Mouse (Mus musculus): ENCODE measurements around the gene Foxe1. TPM values are rescaled to one million over a fixed set of nuclear protein-coding genes. Genes with fewer than 3 reads are reported as not detected.

Gene Foxe1
- total RNA-seq, 2 experiments from 2014 or later = not detected

DNA sequence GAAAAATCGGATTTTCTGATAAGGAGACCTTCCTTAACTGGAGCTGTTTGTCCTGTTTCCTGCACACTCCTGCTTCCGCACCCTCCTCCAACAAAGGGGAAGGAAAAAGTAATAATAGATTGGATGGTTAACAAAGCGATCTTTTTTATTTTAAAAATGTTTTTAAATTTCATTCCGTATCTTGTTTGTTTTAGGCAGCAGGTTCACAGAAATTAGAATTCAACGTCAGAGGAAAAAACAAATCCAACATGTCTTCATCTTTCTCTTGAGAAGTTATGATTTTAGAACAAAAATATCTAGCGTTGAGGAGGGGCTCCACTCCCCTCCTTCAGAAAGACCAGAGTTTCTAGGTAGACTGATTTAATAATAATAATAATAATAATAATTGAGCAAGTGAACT is 2.8 kb downstream of the Foxe1 start:
- DNase-seq = no peak
- intact Hi-C loops (cut with DNase I; ENCODE audit: low total_unique reads) = loop anchor here (10.0 kb wide), 1 partner anchor 141 kb away; no protein-coding TSS in a partner anchor

DNA sequence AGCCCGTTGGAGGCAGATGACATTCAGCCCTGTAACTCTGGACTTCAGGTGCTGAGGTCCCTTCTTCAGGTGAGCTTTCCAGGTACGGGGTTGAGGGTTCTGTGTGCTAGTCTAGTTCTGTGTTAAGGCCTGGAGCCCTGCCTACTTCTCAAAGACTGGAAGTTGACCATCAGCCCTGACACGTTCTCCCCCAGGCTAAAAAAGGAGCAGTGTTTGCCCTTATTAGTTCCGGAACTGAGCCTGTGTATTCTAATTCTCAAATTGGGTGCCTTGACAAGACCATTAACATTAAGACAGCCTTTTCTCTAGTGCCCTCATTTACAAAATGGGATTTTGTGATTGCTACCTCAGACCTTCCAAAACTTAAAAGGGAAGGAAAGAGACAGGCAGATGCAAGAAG is 3.7 kb downstream of the Foxe1 start:
- intact Hi-C loops (cut with DNase I; ENCODE audit: low total_unique reads) = loop anchor here (10.0 kb wide), 1 partner anchor 142 kb away; no protein-coding TSS in a partner anchor
- DNase-seq = no peak

- intact Hi-C loops (cut with DNase I; ENCODE audit: low total_unique reads) = loop anchor here (10.0 kb wide), 1 partner anchor 143 kb away; no protein-coding TSS in a partner anchor
- DNase-seq = no peak
Measured at GRCm38 (mm10) chr4:46347580-46348515, 4.4 kb downstream of the Foxe1 start.

GRCm38 (mm10) chr4:46348897-46349296 is 5.5 kb downstream of the Foxe1 start:
- intact Hi-C loops (cut with DNase I; ENCODE audit: low total_unique reads) = loop anchor here (10.0 kb wide), 1 partner anchor 144 kb away; no protein-coding TSS in a partner anchor
- DNase-seq = no peak

DNA sequence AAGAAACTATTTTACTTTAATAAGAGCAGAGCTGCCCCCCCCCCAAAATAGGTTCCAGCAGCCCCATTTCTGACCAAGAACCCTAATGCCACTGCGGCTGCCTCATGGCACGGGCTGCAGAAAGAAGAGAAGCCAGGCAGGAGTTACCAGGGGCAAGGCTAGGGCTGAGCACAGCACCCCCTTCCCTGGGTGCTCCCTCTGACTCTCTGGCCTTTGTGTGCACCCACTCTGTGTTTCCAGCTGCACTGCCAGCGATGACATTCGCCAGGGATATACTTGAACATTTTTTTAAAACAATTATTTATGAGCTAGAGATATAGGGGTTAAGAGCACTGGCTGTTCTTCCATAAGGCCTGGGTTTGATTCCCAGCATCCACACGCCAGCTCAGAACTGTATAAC is 6.1 kb downstream of the Foxe1 start:
- no peak for DNase-seq
- intact Hi-C loops (cut with DNase I; ENCODE audit: low total_unique reads) = loop anchor here (10.0 kb wide), 1 partner anchor 145 kb away; no protein-coding TSS in a partner anchor

GRCm38 (mm10) chr4:46353045-46353444 is 9.6 kb downstream of the Foxe1 start:
- no peak for DNase-seq
- intact Hi-C loops (cut with DNase I; ENCODE audit: low total_unique reads) = no loop called here

- peak; percentile 69 for DNase-seq
- intact Hi-C loops (cut with DNase I; ENCODE audit: low total_unique reads) = no loop called here
Measured at GRCm38 (mm10) chr4:46356351-46357133, 13.1 kb downstream of the Foxe1 start.

GRCm38 (mm10) chr4:46359539-46360253 is 16.3 kb downstream of the Foxe1 start:
- intact Hi-C loops (cut with DNase I; ENCODE audit: low total_unique reads) = no loop called here
- no peak for DNase-seq

GRCm38 (mm10) chr4:46361258-46361657 is 17.8 kb downstream of the Foxe1 start:
- no peak for DNase-seq
- intact Hi-C loops (cut with DNase I; ENCODE audit: low total_unique reads) = no loop called here

- intact Hi-C loops (cut with DNase I; ENCODE audit: low total_unique reads) = no loop called here
- DNase-seq = no peak
Measured at GRCm38 (mm10) chr4:46364360-46364759, 21.0 kb downstream of the Foxe1 start.

DNA sequence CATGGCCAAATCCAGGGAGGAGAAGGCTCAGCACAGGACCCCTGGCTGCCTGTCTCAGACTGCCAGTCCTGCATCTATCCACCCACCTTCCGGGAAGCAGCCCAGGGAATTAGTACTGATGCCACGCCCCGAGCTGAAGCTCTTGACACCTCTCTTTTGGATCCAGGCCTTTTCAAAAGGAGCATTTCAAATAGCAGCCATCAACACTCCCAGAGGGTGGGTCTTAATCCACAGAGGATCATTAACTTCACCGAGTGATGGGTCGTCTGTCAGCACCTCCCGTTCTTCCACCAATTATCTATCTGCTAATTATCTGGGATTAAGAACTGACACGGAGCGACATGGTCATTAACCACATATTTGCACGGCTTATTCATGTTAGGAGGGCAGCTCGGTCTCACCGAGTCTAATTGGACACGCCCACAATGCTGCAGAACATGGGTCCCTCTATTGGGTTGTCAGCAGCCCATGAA is 24.1 kb downstream of the Foxe1 start:
- intact Hi-C loops (cut with DNase I; ENCODE audit: low total_unique reads) = no loop called here
- no peak for DNase-seq

GRCm38 (mm10) chr4:46369070-46369469 is 25.7 kb downstream of the Foxe1 start:
- intact Hi-C loops (cut with DNase I; ENCODE audit: low total_unique reads) = no loop called here
- DNase-seq = no peak

GRCm38 (mm10) chr4:46370406-46370805 is 27.0 kb downstream of the Foxe1 start:
- DNase-seq = no peak
- intact Hi-C loops (cut with DNase I; ENCODE audit: low total_unique reads) = no loop called here

DNA sequence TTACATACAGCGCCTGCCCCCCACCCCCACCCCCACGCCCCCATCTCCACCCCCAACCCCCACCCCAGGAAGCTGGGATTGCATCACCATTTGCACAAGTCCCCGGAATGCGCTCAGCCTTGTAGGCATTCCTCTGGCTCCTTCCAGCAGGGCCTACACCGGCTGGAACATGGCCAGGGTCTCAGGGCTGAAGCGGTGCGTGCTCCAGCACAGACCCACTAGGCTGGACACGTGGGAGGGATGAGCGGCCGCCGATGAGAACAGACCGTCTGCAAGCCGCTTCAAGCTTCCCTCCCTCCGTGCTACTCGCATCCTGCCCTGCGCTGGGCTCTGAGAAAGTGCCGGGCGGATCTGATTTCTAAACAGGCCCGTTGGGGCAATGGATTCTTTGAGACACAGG is 27.6 kb downstream of the Foxe1 start:
- DNase-seq = peak; percentile 75
- intact Hi-C loops (cut with DNase I; ENCODE audit: low total_unique reads) = no loop called here

- intact Hi-C loops (cut with DNase I; ENCODE audit: low total_unique reads) = no loop called here
- no peak for DNase-seq
Measured at GRCm38 (mm10) chr4:46374455-46374854, 31.0 kb downstream of the Foxe1 start.

GRCm38 (mm10) chr4:46374869-46375368 is 31.5 kb downstream of the Foxe1 start:
- intact Hi-C loops (cut with DNase I; ENCODE audit: low total_unique reads) = no loop called here
- DNase-seq = peak; percentile 81

- intact Hi-C loops (cut with DNase I; ENCODE audit: low total_unique reads) = loop anchor here (5.0 kb wide), 1 partner anchor 64 kb away; the partner anchor contains the start of gene Anp32b
- DNase-seq = no peak
Measured at GRCm38 (mm10) chr4:46388556-46388955, 45.1 kb downstream of the Foxe1 start.

DNA sequence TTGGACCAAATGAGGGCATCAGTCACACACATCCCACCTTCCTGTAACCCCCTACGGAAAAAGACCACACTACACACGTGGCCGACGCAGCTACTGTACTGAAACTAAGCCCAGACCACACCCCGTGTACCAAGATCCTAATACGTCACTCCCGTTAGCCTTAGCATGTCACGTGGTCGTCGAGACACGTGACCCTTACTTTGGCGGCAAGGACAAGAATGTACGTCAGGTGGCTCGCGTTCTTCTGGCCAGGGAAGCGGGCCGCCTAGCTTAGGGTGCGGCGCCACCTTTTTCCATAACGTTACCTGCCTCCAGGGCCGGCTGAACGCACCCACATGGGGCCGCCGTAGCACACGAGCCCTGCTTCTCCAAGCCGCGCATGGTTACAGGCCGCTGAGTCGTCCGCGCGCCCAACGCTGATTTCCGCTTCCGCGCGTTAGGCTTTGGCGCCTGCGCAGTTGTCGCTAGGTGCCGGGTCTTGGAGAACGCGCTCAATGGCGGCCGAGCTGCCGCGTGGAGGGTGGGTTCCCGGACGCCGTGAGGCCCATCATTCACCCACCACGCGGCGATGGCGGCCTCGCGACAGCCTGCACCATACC is 45.7 kb downstream of the Foxe1 start, which contains the start of gene Trmo:
Gene Trmo, minus strand, starts transcription at position 425 of the 599 bp plus-strand sequence.
- intact Hi-C loops (cut with DNase I; ENCODE audit: low total_unique reads) = loop anchor here (5.0 kb wide), 1 partner anchor 63 kb away; the partner anchor contains the start of gene Anp32b
- DNase-seq = peak; percentile 94
